Mouse (Mus musculus): Measurements from ENCODE around the gene Olfr488. TPM values are rescaled to one million over a fixed set of nuclear protein-coding genes. Genes with fewer than 3 reads are reported as not detected.
"Not testable (repeated sequence)": the region's sequence is repeated elsewhere in the genome, so short reads cannot be mapped to it uniquely, and the experiment has no call there.

Olfr488 gene
- not detected in 2 replicates for polyA plus RNA-seq (2015; fragmentation: Nextera tagmentation; extraction: Ambion mirVana)

DNA sequence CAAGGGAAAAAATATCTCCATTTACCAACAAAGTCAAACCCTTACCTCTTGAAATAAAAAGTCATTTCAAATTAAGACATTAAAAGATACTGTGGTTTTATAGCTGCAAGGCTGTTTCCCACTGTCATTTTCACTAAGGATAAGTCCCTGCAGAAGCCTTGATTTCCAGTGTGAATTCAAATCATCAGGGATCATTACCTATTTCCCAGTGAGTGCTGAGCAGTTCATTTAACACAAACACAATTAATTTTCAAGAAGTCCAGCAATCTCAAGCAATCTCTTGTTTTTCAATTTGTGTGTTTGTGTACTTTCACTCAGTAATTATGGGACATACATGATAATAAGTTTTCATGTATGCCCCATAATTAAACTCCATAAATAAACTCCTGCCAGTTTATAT is at the start of gene Olfr488:
TSS of gene Olfr488 (minus strand) at position 101 of the 400 bp plus-strand sequence.
- ATAC-seq, result no peak
- no peak within 1 kb of the TSS for H3K4me2 ChIP-seq (ENCODE audit: low read length)
- H3K9me3 ChIP-seq (ENCODE audit: control insufficient read depth, low read length), result no peaks in the 10 kb centered on the region

DNA sequence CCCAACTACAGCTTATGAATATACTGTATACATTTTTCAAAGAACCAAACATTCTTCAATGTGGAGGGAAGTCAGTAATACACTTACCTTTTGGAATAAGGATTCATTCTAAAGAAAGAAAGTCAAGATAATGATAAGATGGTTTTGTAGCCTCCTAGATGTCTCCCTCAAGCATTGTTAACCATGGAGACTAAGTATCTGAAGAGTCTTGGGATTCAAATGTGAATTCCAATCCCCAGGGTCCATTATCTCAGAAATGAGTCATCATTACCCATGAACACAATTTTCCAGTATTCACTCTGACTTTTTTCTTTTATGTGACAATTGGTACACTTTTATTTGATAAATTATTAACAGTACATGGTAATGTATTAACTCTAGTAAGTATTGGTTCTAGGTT is 30.7 kb upstream of the Olfr488 start, which contains the start of gene Olfr490:
TSS of gene Olfr490 (minus strand) at position 101 of the 400 bp plus-strand sequence.
- H3K9me3 ChIP-seq (ENCODE audit: control insufficient read depth, low read length), result no peaks in the 10 kb centered on the region
- H3K27ac ChIP-seq (ENCODE audit: low read depth, low read length), result no peak within 1 kb of the TSS
- H3K36me3 ChIP-seq (ENCODE audit: control insufficient read depth, insufficient read depth, low read length), result no peaks in the 10 kb centered on the region
- no peak within 1 kb of the TSS for H3K4me3 ChIP-seq (ENCODE audit: low read length)
- no peak within 1 kb of the TSS for H3K9ac ChIP-seq (ENCODE audit: low read depth, low read length)
- no peak within 1 kb of the TSS for H3K4me2 ChIP-seq (ENCODE audit: low read length)
- H3K27me3 ChIP-seq (replicated peaks; ENCODE audit: control insufficient read depth, insufficient read depth, low read length), result no peaks in the 10 kb centered on the region
- no peak for ATAC-seq
- H3K4me1 ChIP-seq (ENCODE audit: control insufficient read depth, insufficient read depth, low read depth, low read length), result no peaks in the 10 kb centered on the region

More for the DNA sequence above, at the start of gene Olfr488:
- Histone ChIP-seq H3K4me3 (ENCODE audit: low read length) (no peak within 1 kb of the TSS), H3K4me1 (ENCODE audit: control insufficient read depth, insufficient read depth, low read depth, low read length) (no peaks in the 10 kb centered on the region), H3K36me3 (ENCODE audit: control insufficient read depth, insufficient read depth, low read length) (no peaks in the 10 kb centered on the region), H3K27ac (ENCODE audit: low read depth, low read length) (no peak within 1 kb of the TSS), H3K27me3 (replicated peaks; ENCODE audit: control insufficient read depth, insufficient read depth, low read length) (no peaks in the 10 kb centered on the region), H3K9ac (ENCODE audit: low read depth, low read length) (no peak within 1 kb of the TSS)

DNA sequence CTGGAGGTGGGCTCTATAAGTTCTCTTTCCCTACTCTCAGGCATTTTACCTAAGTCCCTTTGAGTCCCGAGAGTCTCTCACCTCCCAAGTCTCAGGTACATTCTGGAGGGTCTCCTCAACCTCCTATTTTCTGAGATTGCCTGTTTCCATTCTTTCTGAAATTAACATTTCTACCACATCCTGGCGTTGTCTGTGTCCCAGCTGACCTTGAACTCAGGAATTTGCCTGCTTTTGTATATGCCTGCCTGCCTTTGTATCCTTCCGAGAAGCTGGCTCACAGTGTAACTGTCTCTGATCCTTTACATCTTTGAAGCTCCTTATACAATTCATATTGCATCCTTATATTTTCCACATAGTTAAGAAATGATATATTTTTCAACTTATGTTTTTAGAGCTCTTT is 24.6 kb downstream of the Olfr488 start:
- H3K4me2 ChIP-seq (ENCODE audit: low read length), result no peak overlapping the region
- H3K9ac ChIP-seq (ENCODE audit: low read depth, low read length), result no peak overlapping the region
- 70% methylated on average over 3 of the region's 3 CpGs for WGBS
- ATAC-seq, result no peak
- H3K4me1 ChIP-seq (ENCODE audit: control insufficient read depth, insufficient read depth, low read depth, low read length), result no peaks in the 10 kb centered on the region
- no peaks in the 10 kb centered on the region for H3K36me3 ChIP-seq (ENCODE audit: control insufficient read depth, insufficient read depth, low read length)
- no peak overlapping the region for H3K27ac ChIP-seq (ENCODE audit: low read depth, low read length)
- H3K9me3 ChIP-seq (ENCODE audit: control insufficient read depth, low read length), result no peaks in the 10 kb centered on the region
- no peak overlapping the region for H3K4me3 ChIP-seq (ENCODE audit: low read length)
- no peaks in the 10 kb centered on the region for H3K27me3 ChIP-seq (replicated peaks; ENCODE audit: control insufficient read depth, insufficient read depth, low read length)

DNA sequence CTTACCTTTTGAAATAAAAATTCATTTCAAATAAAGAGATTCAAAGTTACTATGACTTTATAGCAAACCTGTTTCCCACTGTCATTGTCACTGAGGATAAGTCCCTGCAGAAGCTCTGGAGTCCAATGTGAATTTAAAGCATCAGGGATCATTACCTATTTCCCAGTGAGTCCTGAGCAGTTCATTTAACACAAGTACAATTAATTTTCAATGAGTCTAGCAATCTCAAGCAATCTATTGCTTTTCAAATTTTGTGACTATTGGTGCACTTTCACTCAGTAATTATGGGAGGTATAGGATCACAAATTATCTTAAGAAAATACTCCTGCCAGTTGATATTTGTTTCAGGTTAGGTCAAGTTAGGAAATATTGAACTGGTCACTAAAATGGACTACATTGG is 43.6 kb downstream of the Olfr488 start, which contains the start of gene Olfr487:
TSS of gene Olfr487 (minus strand) at position 101 of the 400 bp plus-strand sequence.
- H3K9me3 ChIP-seq (ENCODE audit: control insufficient read depth, low read length); H3K4me1 ChIP-seq (ENCODE audit: control insufficient read depth, insufficient read depth, low read depth, low read length); H3K27ac ChIP-seq (ENCODE audit: low read depth, low read length); ATAC-seq; H3K9ac ChIP-seq (ENCODE audit: low read depth, low read length); H3K27me3 ChIP-seq (replicated peaks; ENCODE audit: control insufficient read depth, insufficient read depth, low read length); H3K4me3 ChIP-seq (ENCODE audit: low read length); H3K4me2 ChIP-seq (ENCODE audit: low read length); H3K36me3 ChIP-seq (ENCODE audit: control insufficient read depth, insufficient read depth, low read length): not testable (repeated sequence)

Other genes starting within 250 kb of the Olfr488 start
- not detected in 2 replicates for gene Olfr478, start 224.4 kb downstream of the Olfr488 start, polyA plus RNA-seq (2015; fragmentation: Nextera tagmentation; extraction: Ambion mirVana)
- gene Olfr479, start 207.7 kb downstream of the Olfr488 start, polyA plus RNA-seq (2015; fragmentation: Nextera tagmentation; extraction: Ambion mirVana), result not detected in 2 replicates
- not detected in 2 replicates for gene Olfr480, start 191.0 kb downstream of the Olfr488 start, polyA plus RNA-seq (2015; fragmentation: Nextera tagmentation; extraction: Ambion mirVana)
- not detected in 2 replicates for gene Olfr481, start 178.5 kb downstream of the Olfr488 start, polyA plus RNA-seq (2015; fragmentation: Nextera tagmentation; extraction: Ambion mirVana)
- gene Olfr482, start 160.8 kb downstream of the Olfr488 start, polyA plus RNA-seq (2015; fragmentation: Nextera tagmentation; extraction: Ambion mirVana), result 0.11 and 0.26 TPM in 2 replicates
- not detected in 2 replicates for gene Olfr483, start 157.5 kb downstream of the Olfr488 start, polyA plus RNA-seq (2015; fragmentation: Nextera tagmentation; extraction: Ambion mirVana)
- gene Olfr484, start 130.9 kb downstream of the Olfr488 start, polyA plus RNA-seq (2015; fragmentation: Nextera tagmentation; extraction: Ambion mirVana), result not detected in 2 replicates
- not detected in 2 replicates for gene Olfr485, start 98.5 kb downstream of the Olfr488 start, polyA plus RNA-seq (2015; fragmentation: Nextera tagmentation; extraction: Ambion mirVana)
- gene Olfr486, start 85.6 kb downstream of the Olfr488 start, polyA plus RNA-seq (2015; fragmentation: Nextera tagmentation; extraction: Ambion mirVana), result not detected in 2 replicates
- gene Olfr487, start 43.7 kb downstream of the Olfr488 start, polyA plus RNA-seq (2015; fragmentation: Nextera tagmentation; extraction: Ambion mirVana), result not detected in 2 replicates
- gene Olfr490, start 30.6 kb upstream of the Olfr488 start, polyA plus RNA-seq (2015; fragmentation: Nextera tagmentation; extraction: Ambion mirVana), result not detected in 2 replicates
- gene Olfr491, start 55.1 kb upstream of the Olfr488 start, polyA plus RNA-seq (2015; fragmentation: Nextera tagmentation; extraction: Ambion mirVana), result not detected in 2 replicates
- gene Olfr492, start 65.3 kb upstream of the Olfr488 start, polyA plus RNA-seq (2015; fragmentation: Nextera tagmentation; extraction: Ambion mirVana), result not detected in 2 replicates
- not detected in 2 replicates for gene Olfr493, start 88.6 kb upstream of the Olfr488 start, polyA plus RNA-seq (2015; fragmentation: Nextera tagmentation; extraction: Ambion mirVana)
- not detected in 2 replicates for gene Olfr494, start 107.0 kb upstream of the Olfr488 start, polyA plus RNA-seq (2015; fragmentation: Nextera tagmentation; extraction: Ambion mirVana)
- gene Olfr495, start 134.8 kb upstream of the Olfr488 start, polyA plus RNA-seq (2015; fragmentation: Nextera tagmentation; extraction: Ambion mirVana), result not detected in 2 replicates
- not detected in 2 replicates for gene Olfr497, start 162.1 kb upstream of the Olfr488 start, polyA plus RNA-seq (2015; fragmentation: Nextera tagmentation; extraction: Ambion mirVana)
- not detected in 2 replicates for gene Olfr498, start 207.0 kb upstream of the Olfr488 start, polyA plus RNA-seq (2015; fragmentation: Nextera tagmentation; extraction: Ambion mirVana)